Mouse (Mus musculus) small intestine, adult 2 months (tissue): Measurements from ENCODE around the gene Timm13. TPM values are rescaled to one million over a fixed set of nuclear protein-coding genes. Genes with fewer than 3 reads are reported as not detected.

ENCODE experiments used
- H3K27ac ChIP-seq: fragments of 200-500 bp; 2 replicates; pipeline ENCODE4 v1.5.1; 2012; ENCODE audit warnings: low read depth, low read length, control low read depth, inconsistent platforms; ENCODE audit not compliant: insufficient read depth
- H3K27me3 ChIP-seq: fragments of 200-500 bp; 2 replicates; pipeline ENCODE4 v1.6.1; 2012; ENCODE audit warnings: mild to moderate bottlenecking, moderate library complexity, low read length, inconsistent platforms; ENCODE audit not compliant: control insufficient read depth, insufficient read depth
- H3K36me3 ChIP-seq: fragments of 200-500 bp; 2 replicates; pipeline ENCODE4 v1.6.1; 2012; ENCODE audit warnings: mild to moderate bottlenecking, low read length, control low read depth, inconsistent platforms; ENCODE audit not compliant: control insufficient read depth, insufficient read depth
- H3K4me1 ChIP-seq: fragments of 200-500 bp; 2 replicates; pipeline ENCODE4 v1.6.1; 2012; ENCODE audit warnings: low read length, inconsistent platforms, mixed read lengths; ENCODE audit not compliant: control insufficient read depth, insufficient read depth, insufficient read length
- H3K4me3 ChIP-seq: fragments of 200-500 bp; 2 replicates; pipeline ENCODE4 v1.5.1; 2012; ENCODE audit warnings: low read depth, mild to moderate bottlenecking, control low read depth, inconsistent platforms, low read length, moderate library complexity
- CTCF ChIP-seq: fragments of 200-500 bp; IDR thresholded peaks from 2 replicates; pipeline ENCODE4 v1.5.1; 2012; ENCODE audit warnings: low read depth, mild to moderate bottlenecking, control low read depth, inconsistent platforms, low read length, moderate library complexity, mixed read lengths; ENCODE audit not compliant: insufficient replicate concordance, insufficient read length; ENCODE audit errors: extremely low read depth
- POLR2A ChIP-seq: fragments of 200-500 bp; IDR thresholded peaks from 2 replicates; pipeline ENCODE4 v1.6.1; 2012; ENCODE audit warnings: low read depth, mild to moderate bottlenecking, control low read depth, inconsistent platforms, low read length, moderate library complexity
- WGBS: fragments of 180-500 bp; shearing (Covaris S2); methylation state at CpG from one replicate; pipeline ENCODE4 v1.1.7; 2018; 5-methylcytosine and 5-hydroxymethylcytosine counted together
- polyA plus RNA-seq: library from polyadenylated mRNA; depleted of rRNA; stranded (reverse); fragments of >200 nt; gene quantifications from 2 replicates; pipeline ENCODE4 v1.2.3, GENCODE M21; 2012

The Timm13 gene
- polyA plus RNA-seq, 1 experiment: 250 TPM

GRCm38 (mm10) chr10:80874035-80874434 lies 26.7 kb downstream of the Timm13 start:
- H3K4me1 ChIP-seq: peaks cover 9% of the 10 kb centered on the region
- no peaks in the 10 kb centered on the region for H3K36me3 ChIP-seq
- TF ChIP-seq POLR2A: no peak
- TF ChIP-seq CTCF: no peak
- H3K27ac ChIP-seq: no peak overlapping the region
- H3K4me3 ChIP-seq: no peak overlapping the region
- 79% methylated on average over 9 of the region's 9 CpGs for WGBS
- no peaks in the 10 kb centered on the region for H3K27me3 ChIP-seq

DNA sequence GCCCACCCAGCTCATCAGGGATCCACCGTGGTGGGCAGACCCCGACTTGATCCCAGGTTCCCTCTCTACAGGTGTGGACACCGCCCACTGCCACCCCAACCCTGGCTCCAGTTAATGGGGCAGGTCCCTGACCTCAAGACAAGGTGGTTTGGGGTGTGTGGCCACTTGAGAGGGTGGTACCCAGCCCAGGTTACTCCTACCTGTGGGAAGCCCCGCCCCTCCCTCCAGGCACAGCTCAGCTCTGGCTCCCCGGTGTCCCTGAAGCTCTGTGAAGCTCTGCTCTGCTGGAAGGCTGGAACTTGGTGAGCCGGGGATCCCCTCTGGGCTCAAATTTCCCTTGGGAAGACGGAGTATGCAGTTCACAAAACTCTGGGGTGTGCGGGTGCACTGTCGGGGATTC lies 29.2 kb downstream of the Timm13 start, which contains the start of gene Tmprss9:
TSS of gene Tmprss9 (plus strand) at position 268 of the 400 bp plus-strand sequence.
- H3K27ac ChIP-seq: no peak within 1 kb of the TSS; the same call in 1 of the 2 replicates
- peaks cover 9% of the 10 kb centered on the region for H3K4me1 ChIP-seq
- H3K27me3 ChIP-seq: no peaks in the 10 kb centered on the region
- peaks cover 8% of the 10 kb centered on the region for H3K36me3 ChIP-seq
- TF ChIP-seq CTCF (no peak), POLR2A (no peak)
- WGBS: 22% methylated on average over 9 of the region's 9 CpGs
- H3K4me3 ChIP-seq: no peak within 1 kb of the TSS

- Histone ChIP-seq H3K36me3 (peaks cover 8% of the 10 kb centered on the region), H3K4me1 (peaks cover 9% of the 10 kb centered on the region), H3K27ac (no peak overlapping the region; the same call in 1 of the 2 replicates), H3K4me3 (no peak overlapping the region), H3K27me3 (no peaks in the 10 kb centered on the region)
- TF ChIP-seq CTCF: no peak
- TF ChIP-seq POLR2A: no peak
- 40% methylated on average over 3 of the region's 6 CpGs for WGBS
Observed at GRCm38 (mm10) chr10:80870993-80871392, 29.8 kb downstream of the Timm13 start.

DNA sequence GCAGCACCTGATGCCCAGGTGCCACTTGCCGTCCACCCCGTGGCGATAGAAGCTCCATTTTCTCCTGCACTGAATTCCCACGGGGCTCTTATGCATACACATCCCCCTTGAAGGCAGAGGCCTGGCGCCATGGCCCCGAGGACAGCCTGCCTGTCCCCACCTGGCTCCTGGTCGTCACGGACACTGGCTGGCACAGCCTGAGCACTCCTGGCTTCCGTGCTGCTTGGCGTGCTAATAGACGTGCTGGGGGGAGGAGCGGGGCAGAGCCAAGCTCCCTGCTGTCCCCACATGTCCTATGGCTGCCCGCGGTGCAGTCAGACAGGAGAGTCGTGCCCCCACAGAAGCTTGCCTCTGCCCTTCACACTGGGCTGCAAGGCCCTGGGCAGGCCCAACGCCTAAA lies 36.3 kb downstream of the Timm13 start:
- WGBS: 87% methylated on average over 16 of the region's 16 CpGs
- no peaks in the 10 kb centered on the region for H3K4me1 ChIP-seq
- H3K27ac ChIP-seq: no peak overlapping the region
- no peaks in the 10 kb centered on the region for H3K27me3 ChIP-seq
- H3K4me3 ChIP-seq: no peak overlapping the region
- TF ChIP-seq POLR2A: no peak
- TF ChIP-seq CTCF: no peak
- H3K36me3 ChIP-seq: peaks cover 37% of the 10 kb centered on the region

- Histone ChIP-seq H3K27me3 (no peaks in the 10 kb centered on the region), H3K4me1 (no peaks in the 10 kb centered on the region), H3K4me3 (no peak overlapping the region), H3K27ac (no peak overlapping the region), H3K36me3 (peaks cover 36% of the 10 kb centered on the region)
- WGBS: 94% methylated on average over 5 of the region's 5 CpGs
- TF ChIP-seq CTCF (no peak), POLR2A (no peak)
Observed at GRCm38 (mm10) chr10:80862305-80862704, 38.5 kb downstream of the Timm13 start.

DNA sequence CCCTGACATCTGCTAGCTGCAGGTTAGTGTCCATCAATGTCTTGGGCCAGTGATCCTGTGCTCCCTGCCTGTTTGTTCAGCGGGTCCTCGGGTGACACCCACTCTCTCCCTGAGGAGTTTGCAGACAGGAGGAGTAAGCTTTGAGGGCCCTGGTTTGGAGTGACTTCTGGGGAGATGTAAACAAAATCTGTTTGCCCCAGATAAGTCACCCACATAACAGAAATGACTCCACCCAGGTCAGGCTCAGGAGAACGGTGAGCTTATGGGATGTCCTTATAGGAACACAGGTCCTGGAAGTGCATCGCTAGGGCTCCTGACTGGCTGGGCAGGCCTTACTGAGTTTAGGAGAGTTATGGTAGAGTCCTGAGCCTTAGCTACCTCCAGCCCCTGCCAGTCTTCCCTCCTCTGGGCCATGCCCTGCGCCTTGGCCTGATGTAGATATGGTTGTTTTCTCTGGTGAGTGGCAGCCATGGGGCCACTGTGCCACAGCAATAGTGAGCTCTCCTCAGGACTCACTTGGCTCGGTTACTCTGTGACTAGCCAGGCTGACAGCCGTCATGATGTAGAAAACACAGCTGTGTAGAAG lies 42.3 kb downstream of the Timm13 start:
- Histone ChIP-seq H3K27ac (no peak overlapping the region), H3K4me1 (peaks cover 16% of the 10 kb centered on the region), H3K4me3 (no peak overlapping the region), H3K27me3 (no peaks in the 10 kb centered on the region), H3K36me3 (peaks cover 11% of the 10 kb centered on the region; the same call in 1 of the 2 replicates)
- TF ChIP-seq POLR2A (no peak), CTCF (no peak)
- WGBS: 78% methylated on average over 7 of the region's 7 CpGs

DNA sequence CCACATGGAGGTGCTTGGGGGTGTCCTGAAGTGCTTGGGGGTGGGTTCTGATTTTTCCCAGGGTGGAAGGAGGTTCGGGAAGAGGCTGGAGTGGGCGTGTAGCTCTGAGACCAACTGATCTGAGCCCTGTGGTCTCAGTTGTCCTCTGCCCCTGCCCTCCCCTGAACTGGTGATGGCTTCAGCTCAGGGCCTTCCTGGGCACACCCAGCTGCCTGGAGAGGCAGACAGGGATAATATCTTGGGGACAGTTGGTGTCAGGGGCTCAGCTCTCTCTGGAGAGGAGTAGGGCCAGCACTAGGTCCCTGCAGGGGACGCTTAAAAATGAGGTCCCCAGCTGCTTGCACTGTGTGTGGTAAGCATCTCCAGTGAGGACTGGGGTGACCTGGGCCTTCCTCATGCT lies 42.9 kb downstream of the Timm13 start:
- TF ChIP-seq CTCF: no peak
- TF ChIP-seq POLR2A: no peak
- no peaks in the 10 kb centered on the region for H3K27me3 ChIP-seq
- H3K4me3 ChIP-seq: no peak overlapping the region
- 75% methylated on average over 3 of the region's 3 CpGs for WGBS
- H3K36me3 ChIP-seq: peaks cover 11% of the 10 kb centered on the region; the same call in 1 of the 2 replicates
- H3K4me1 ChIP-seq: peaks cover 16% of the 10 kb centered on the region
- no peak overlapping the region for H3K27ac ChIP-seq

- Histone ChIP-seq H3K27me3 (no peaks in the 10 kb centered on the region), H3K4me1 (peaks cover 16% of the 10 kb centered on the region), H3K27ac (no peak overlapping the region), H3K36me3 (peaks cover 11% of the 10 kb centered on the region; the same call in 1 of the 2 replicates), H3K4me3 (no peak overlapping the region)
- no peak for TF ChIP-seq POLR2A
- TF ChIP-seq CTCF: no peak
- WGBS: 73% methylated on average over 8 of the region's 8 CpGs
Observed at GRCm38 (mm10) chr10:80857386-80857785, 43.4 kb downstream of the Timm13 start.
